Mouse (Mus musculus): ENCODE measurements around the gene Slc50a1.

Gene Slc50a1

DNA sequence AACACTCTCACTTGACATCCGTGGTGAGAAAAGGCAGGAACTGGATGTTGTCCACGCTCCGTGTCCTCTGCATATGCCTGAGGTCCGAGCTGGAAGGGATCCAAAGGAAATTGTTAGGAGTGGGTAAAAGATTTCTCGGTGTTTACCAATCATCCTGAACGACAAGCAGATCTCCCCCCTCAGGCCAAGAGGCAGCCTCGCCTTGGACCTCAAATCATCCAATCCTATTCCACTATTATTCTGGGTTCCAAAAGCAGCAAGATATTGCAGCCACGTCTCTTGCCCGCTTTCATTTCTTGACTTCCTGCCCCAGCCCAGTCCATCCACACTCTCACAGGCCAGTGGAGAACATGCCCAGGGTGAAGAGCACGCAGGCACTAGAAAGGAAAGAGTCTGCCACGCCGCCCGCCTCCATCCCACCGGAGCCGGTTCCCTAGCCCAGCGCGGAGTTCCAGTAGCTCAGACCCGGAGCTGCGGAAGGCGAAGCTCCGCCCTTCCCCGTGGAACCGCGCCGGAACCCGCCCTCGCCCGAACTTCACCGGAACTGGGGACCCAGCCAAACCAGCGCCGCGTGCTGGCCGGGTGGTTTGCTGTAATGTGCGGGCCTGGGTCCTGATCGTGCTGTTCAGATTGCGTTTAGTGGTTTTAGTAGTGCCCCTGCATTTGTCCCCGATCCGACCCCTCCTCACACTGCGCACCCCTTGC lies at the start of gene Slc50a1:
Slc50a1 (minus strand) TSS at position 520 of the 705 bp plus-strand sequence.
- DNase-seq (ENCODE audit: low spot score in 2 of 2): peak in 1 of 2 experiments; percentile 82

DNA sequence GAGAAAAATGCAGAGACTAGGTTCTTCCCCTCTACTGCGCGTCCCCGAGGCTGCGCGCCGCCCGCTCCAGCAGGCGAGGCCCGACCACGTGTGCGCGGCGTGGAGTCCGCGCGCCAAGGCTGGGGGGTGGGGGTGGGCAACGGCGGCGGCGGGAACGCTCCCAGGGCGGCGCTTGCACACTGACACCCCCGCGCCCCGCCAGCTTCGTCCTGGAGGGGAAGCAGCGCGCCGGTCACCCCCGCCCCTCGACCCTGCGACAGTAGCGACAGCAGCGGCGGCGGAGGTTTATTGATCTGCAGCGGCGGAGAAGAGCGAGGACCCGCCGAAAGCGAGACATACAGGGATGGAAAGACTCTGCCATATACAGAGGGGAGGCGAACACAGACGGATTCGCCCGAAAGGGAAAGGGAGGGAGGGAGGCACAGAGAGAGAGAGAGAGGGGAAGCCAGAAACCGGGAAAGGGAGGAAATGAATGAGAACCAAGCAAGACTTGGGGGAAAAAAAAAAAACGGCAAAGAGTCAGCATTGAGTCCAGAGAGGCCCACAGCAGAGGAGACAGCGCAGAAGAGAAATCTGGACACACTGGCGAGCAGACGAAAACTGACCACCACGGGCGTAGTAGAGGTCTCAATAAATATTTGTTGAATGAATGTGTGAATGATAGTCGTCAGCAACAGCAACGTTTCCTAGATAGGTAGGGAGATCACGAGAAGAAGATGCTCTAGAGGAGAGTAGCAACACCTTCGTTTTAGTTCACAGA lies 49.4 kb upstream of the Slc50a1 start:
- peak in 1 of 2 experiments; percentile 62 for DNase-seq (ENCODE audit: low spot score in 2 of 2)

- no peak for DNase-seq (ENCODE audit: low spot score in 2 of 2)
Measured at GRCm38 (mm10) chr3:89318971-89319590, 48.7 kb upstream of the Slc50a1 start.

DNA sequence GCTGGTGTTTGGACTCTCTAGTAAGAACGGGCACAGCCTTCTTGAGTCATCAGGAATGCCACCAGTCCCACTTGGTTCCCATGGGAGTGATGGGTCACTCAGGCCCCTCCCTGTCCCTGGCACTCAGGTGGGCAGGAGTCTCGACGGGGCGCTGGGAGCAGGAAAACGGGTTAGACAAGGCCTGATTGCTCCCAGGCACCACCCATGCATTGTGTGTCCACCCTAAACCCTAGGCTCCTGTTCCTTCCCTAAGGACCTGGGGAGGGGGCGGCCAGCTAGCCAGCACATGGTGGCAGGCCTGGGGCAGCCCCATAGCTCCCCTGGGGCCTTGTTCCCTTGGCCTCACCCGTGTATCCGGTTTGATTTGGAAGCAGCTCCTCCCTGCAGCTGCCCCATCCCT lies 47.9 kb upstream of the Slc50a1 start:
- DNase-seq (ENCODE audit: low spot score in 2 of 2): no peak

GRCm38 (mm10) chr3:89317246-89317645 lies 46.9 kb upstream of the Slc50a1 start:
- DNase-seq (ENCODE audit: low spot score in 2 of 2): no peak

DNA sequence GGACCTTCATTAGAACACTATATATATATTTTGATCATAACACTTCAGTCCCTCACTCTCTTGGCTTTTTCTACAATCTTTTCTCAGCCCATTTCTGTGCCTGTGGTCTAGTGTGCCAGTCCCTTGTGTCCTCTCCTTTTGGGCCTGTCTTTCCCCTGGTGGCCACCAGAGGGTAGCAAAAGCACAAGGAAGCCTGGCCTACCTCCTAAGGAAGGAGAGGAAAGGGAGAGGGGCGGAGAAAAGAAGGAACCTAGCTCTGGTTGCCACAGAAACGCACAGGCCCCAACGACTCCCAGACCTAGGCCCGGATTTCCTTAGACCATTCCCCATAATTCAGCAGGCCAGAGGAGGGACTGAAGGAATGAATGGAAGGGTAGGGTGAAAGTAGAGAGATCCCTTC lies 46.5 kb upstream of the Slc50a1 start:
- peak; percentile 80 to 86 for DNase-seq (ENCODE audit: low spot score in 2 of 2)

DNA sequence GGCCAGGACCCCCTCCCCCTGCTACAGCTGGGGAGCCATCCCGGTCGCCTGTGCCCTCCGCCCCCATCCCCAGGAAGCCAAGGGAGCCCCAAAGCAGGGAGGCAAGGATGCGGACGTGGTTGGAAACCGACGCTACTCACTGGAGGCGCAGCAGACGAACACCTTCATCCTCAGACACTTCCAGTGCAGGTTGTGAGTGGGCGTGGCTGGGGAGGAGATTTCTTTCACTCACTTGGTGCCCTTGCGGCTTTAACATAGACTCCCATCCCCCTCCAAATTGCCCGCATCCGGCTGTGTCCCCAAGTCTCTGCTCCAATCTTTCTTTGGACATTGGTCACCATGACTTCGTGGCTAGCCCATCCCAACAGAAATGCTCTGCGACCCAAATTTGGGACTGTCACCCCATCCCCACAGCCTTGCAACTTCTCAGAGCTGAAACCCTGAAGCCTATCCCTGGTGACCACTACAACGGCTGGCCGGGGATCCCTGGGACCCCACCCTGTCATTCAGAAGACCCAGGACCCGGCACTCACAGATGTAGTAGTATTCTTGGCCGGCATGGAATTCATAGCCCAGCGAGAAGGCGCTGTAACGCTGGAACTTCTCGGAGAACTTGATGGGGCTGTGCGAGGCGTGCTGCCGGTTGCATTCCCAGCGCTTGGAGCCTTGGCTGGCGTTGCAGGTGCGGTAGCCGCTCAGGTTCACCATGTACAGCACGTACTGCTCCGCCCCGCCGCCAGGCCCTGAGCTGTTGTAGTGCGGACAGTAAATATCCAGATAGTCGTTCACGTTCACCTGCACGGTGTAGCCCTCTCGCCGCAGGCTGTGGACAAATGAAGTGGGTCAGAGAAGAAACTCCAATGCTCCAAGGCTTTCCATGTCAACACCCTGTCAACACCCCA lies 45.8 kb upstream of the Slc50a1 start:
- no peak for DNase-seq (ENCODE audit: low spot score in 2 of 2)

DNA sequence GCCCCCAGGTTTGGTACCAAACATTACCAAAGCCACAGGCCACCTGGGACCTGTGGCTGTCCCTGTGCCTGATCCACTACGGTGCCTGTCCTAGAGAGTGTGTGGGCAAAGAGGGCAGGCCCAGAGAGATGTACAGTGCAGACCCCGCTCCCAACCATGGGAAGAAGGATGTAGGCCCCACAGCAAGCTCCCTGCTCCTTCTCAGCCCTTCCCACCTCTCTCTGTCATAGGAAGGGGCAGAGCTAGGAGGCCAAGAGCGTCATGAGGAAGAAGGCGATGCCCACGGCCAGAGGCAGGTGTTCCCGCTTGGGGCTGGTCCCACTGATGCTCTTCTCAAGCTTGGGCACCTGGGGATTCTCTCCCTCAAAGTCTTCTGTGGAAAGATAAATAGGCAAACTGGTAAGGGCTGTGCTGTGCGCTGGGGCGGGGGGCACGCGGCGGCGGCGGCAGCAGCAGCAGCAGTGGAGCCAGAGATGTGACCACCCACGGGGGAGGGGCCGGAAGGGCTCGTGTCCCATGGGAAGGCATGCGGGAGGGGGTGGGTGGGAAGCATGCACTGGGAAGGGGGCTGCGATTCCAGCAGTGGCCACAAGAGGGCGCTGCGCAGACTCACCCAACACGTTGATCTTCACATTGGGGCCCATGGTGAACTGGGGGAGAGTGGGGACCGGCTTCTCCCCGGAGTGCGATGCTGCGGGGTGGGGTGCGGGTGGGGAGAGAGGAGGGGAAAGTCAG lies 45.0 kb upstream of the Slc50a1 start:
- peak; percentile 67 to 81 for DNase-seq (ENCODE audit: low spot score in 2 of 2)

GRCm38 (mm10) chr3:89314791-89315190 lies 44.4 kb upstream of the Slc50a1 start:
- no peak for DNase-seq (ENCODE audit: low spot score in 2 of 2)

GRCm38 (mm10) chr3:89314340-89314739 lies 44.0 kb upstream of the Slc50a1 start:
- DNase-seq (ENCODE audit: low spot score in 2 of 2): no peak

- DNase-seq (ENCODE audit: low spot score in 2 of 2): peak in 1 of 2 experiments; percentile 49
Measured at GRCm38 (mm10) chr3:89308089-89308488, 37.7 kb upstream of the Slc50a1 start.

DNA sequence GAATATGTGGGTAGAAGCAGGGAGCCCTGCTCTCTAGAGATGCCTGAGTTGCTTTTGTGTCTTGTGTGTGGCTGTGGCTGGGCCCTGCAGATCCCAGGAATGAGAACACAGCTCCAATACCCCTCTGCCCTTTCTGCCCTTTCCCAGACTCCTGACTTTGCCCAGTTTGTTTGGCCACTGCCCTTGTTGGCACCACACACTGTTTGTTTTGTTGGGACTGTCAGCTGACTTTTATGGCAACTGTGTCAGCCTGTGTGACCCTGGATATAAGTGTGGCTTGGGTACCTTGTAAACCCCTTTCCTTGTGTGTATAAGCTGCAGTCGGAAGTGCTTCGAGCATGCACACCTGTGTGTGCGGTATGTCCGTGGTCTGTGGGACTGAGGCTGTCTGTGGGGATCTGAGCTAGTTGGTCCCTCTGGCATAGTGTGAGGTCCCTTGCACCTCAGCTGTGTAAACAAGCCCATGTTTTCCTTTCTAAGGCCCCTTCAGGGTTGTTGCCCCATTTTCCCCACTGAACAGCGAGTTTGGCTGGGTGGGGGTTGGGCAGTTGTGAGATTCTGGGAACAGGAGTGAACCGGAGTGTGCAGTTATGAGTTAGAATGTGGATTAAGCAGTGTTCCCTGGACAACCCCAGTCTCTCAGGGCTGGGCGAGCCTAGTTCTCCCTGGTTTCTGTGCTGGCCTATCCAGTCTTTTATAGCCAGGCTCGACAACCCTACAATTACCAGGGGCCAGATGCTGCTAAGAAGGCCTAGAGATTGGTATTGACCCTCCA lies 35.4 kb upstream of the Slc50a1 start:
- no peak for DNase-seq (ENCODE audit: low spot score in 2 of 2)

DNA sequence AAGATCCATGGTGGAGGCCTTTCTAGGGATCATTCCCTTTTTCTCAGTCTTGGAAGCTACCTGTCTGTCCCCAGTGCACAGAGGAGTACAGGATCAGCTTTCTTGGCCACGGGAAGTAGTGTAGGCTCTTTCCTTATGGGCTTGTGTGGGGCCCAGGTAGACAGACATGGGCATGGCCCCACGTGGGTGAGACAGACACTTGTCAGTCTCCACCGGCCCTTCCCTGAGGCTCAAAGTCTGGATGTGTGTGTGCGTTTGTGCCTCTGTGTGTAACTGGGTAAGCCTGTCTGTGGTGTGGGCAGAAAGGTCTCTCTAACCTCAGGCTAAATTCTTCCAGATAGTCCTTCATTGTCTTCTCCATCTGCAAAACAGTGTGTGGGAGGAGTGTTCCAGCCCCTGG lies 34.7 kb upstream of the Slc50a1 start:
- no peak for DNase-seq (ENCODE audit: low spot score in 2 of 2)

DNA sequence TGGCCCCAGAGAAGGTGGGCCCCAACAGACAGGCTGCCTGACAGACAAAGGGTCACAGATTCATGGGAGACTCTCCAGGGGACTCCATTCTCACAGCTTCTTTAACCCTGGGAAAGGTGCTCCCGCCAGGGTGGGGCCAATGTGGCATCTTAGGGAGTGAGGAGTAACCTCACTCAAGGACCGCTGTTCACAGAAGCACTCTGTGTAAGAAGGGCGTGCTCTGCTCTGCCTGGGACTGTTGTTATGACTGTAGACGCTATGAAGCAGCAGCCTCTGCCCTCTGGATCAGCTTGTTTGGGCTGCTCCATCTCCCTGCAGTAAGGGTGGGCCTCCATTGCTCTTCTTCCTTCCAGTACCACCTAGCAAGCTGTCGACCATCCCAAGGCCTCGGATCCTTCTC lies 34.1 kb upstream of the Slc50a1 start:
- DNase-seq (ENCODE audit: low spot score in 2 of 2): no peak

DNA sequence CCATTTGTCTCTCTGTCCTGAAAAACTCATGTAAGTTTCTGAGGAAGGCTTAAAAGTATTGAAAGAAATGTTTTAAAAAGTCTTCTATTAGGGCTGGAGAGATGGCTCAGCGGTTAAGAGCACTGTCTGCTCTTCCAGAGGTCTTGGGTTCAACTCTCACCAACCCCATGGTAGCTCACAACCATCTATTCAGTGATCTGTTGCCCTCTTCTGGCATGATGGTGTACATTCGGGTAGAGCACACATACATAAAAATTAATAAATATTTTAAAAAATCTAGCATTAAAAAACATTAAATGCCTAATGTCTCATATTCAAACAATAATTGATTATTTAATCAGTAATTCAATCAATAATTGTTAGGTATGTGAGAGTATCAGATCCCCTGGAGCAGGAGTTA lies 30.1 kb upstream of the Slc50a1 start:
- no peak for DNase-seq (ENCODE audit: low spot score in 2 of 2)

DNA sequence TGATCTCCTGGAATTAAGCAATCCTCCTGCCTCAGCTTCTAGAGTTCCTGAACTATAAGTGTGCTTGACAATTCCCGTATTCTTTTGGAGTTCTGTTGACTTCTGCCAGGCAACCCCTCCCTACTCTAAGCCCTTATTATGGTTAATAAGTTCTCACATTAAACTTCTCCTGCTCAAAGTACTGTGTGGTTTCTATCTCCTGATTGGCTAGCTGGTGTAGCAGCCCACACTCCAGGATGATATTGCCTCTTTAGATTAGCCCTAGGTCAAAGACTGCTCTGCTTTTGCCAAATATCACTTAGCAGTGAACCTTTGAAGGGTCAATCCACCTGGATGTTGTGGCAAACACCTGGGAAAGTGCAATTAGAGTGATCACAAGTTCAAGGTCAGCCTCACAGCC lies 29.7 kb upstream of the Slc50a1 start:
- DNase-seq (ENCODE audit: low spot score in 2 of 2): no peak

DNA sequence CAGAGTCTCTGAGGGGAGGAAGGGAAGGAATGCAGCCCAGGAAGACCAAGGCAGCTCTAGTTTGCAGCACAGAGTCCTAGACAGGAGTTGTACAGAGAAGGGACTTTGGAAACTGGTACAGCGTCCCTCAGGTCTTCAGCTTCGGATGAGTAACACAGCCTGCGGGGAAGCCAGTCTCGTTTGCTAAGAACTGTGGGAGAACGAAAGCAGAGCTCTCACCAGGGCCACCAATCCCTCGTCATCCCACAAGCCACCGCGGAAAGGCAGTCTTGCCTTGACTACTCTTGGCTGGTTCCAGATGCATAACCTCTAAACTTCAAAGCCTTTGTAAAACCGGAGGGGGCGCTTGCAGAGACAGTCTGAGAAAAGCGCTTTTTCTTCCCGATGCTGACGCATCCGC lies 29.1 kb upstream of the Slc50a1 start:
- peak in 1 of 2 experiments; percentile 21 for DNase-seq (ENCODE audit: low spot score in 2 of 2)

GRCm38 (mm10) chr3:89298908-89299307 lies 28.5 kb upstream of the Slc50a1 start:
- DNase-seq (ENCODE audit: low spot score in 2 of 2): no peak

DNA sequence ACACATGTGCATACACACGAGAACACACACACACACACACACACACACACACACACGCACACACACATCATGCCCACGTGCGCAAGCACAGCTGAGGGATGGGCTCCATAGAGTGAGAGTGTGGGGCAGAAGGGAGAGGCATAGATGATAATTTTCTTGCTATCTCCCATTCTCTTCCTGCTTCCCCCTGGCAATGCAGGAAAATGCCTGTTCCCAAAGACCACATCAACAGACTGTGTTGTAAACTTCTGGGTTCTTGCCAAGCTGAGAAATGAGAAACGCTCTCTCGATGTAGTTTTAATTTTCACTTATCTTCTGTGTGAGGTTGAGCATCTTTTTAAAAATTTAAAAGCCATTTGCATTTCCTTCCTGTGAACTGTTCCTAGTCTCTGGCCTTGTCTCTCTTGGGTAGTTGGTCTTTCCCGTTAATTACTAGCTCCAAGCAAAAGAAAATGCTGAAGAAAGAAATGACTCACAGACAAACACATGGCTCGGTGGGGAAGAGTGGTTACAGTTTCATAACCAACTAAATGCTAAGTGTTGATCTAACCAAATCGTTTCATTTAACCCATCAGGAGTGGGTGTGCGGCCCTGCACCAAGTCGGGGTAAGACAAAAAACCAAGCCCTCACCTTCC lies 26.5 kb upstream of the Slc50a1 start:
- no peak for DNase-seq (ENCODE audit: low spot score in 2 of 2)
